Mouse (Mus musculus) MEL (cell line): Measurements from ENCODE around the gene Mast1. TPM values are rescaled to one million over a fixed set of nuclear protein-coding genes. Genes with fewer than 3 reads are reported as not detected.
A peak's percentile ranks its signal among the peaks of the same experiment; 100 is the strongest.

Experiments used
- DNase-seq: peaks from one replicate; pipeline ENCODE4 v3.0.0; 2011; ENCODE audit warnings: low read depth, low spot score
- H3K27ac ChIP-seq: 2 replicates; pipeline ENCODE4 v1.5.1; 2012; ENCODE audit warnings: low read depth, mild to moderate bottlenecking, control low read depth, low read length, moderate library complexity; ENCODE audit not compliant: control insufficient read depth
- H3K27me3 ChIP-seq, 2 experiments: fragments of 150-350 bp in 1 of 2; sonication (generic) in 1 of 2; 2 replicates each; pipeline ENCODE4 v1.6.1; 2012; ENCODE audit warnings: low read length in 2 of 2, mild to moderate bottlenecking in 2 of 2, improper control_type of control experiment in 1 of 2, moderate library complexity in 1 of 2; ENCODE audit not compliant: insufficient read depth in 2 of 2, control insufficient read depth in 1 of 2
- H3K36me3 ChIP-seq, 2 experiments: 2 replicates each; pipeline ENCODE4 v1.6.1; 2012 to 2014; ENCODE audit warnings: low read length in 2 of 2, improper control_type of control experiment in 1 of 2, inconsistent platforms in 1 of 2, mild to moderate bottlenecking in 1 of 2; ENCODE audit not compliant: insufficient read depth in 2 of 2, control insufficient read depth in 1 of 2
- H3K4me1 ChIP-seq, 2 experiments: fragments of 150-350 bp in 1 of 2; sonication (generic) in 1 of 2; 2 replicates each; pipeline ENCODE4 v1.6.1; 2012; ENCODE audit warnings: low read length in 2 of 2, improper control_type of control experiment in 1 of 2, mild to moderate bottlenecking in 1 of 2; ENCODE audit not compliant: insufficient read depth in 2 of 2, control insufficient read depth in 1 of 2
- H3K4me3 ChIP-seq, 2 experiments: fragments of 150-350 bp in 1 of 2; sonication (generic) in 1 of 2; 2 replicates each; pipeline ENCODE4 v1.5.1; 2012; ENCODE audit warnings: low read depth in 2 of 2, low read length in 2 of 2, mild to moderate bottlenecking in 2 of 2, moderate library complexity in 2 of 2, control low read depth in 1 of 2, improper control_type of control experiment in 1 of 2; ENCODE audit not compliant: control insufficient read depth in 1 of 2, insufficient read depth in 1 of 2
- H3K79me2 ChIP-seq: 2 replicates; pipeline ENCODE4 v1.6.1; 2012; ENCODE audit warnings: mild to moderate bottlenecking, low read length, moderate library complexity; ENCODE audit not compliant: control insufficient read depth, poor library complexity, insufficient read depth
- H3K9ac ChIP-seq: 2 replicates; pipeline ENCODE4 v1.6.1; 2012; ENCODE audit warnings: low read depth, mild to moderate bottlenecking, control low read depth, low read length, moderate library complexity; ENCODE audit not compliant: control insufficient read depth, poor library complexity, severe bottlenecking
- H3K9me3 ChIP-seq: fragments of 150-350 bp; sonication (generic); replicated peaks from 2 replicates; pipeline ENCODE4 v1.6.1; 2012; ENCODE audit warnings: mild to moderate bottlenecking, low read length, improper control_type of control experiment, moderate library complexity; ENCODE audit not compliant: insufficient read depth
- BHLHE40 ChIP-seq: IDR thresholded peaks from 2 replicates; pipeline ENCODE4 v1.6.1; 2012; ENCODE audit warnings: low read depth, mild to moderate bottlenecking, inconsistent platforms, low read length, improper control_type of control experiment, borderline replicate concordance
- CHD1 ChIP-seq: IDR thresholded peaks from 2 replicates; pipeline ENCODE4 v1.6.1; 2012; ENCODE audit warnings: low read depth, mild to moderate bottlenecking, inconsistent platforms, low read length, improper control_type of control experiment
- CHD2 ChIP-seq: IDR thresholded peaks from 2 replicates; pipeline ENCODE4 v1.6.1; 2011; ENCODE audit warnings: low read length, improper control_type of control experiment
- CTCF ChIP-seq, 3 experiments: IDR thresholded peaks in 2 of 3; conservative IDR thresholded peaks in 1 of 3; 2 replicates each; pipeline ENCODE4 v1.5.1; 2011 to 2012; ENCODE audit warnings: low read length in 3 of 3, low read depth in 2 of 3, mild to moderate bottlenecking in 2 of 3, improper control_type of control experiment in 1 of 3, inconsistent platforms in 1 of 3, mixed read lengths in 1 of 3, moderate library complexity in 1 of 3; ENCODE audit not compliant: control insufficient read depth in 1 of 3, insufficient read depth in 1 of 3, poor library complexity in 1 of 3, severe bottlenecking in 1 of 3
- E2F4 ChIP-seq: IDR thresholded peaks from 2 replicates; pipeline ENCODE4 v1.6.1; 2011; ENCODE audit warnings: low read depth, low read length, improper control_type of control experiment, borderline replicate concordance
- ELF1 ChIP-seq: IDR thresholded peaks from 2 replicates; pipeline ENCODE4 v1.6.1; 2014; ENCODE audit warnings: low read depth, mild to moderate bottlenecking, inconsistent platforms, low read length, improper control_type of control experiment, moderate library complexity
- EP300 ChIP-seq, 2 experiments: IDR thresholded peaks; 2 replicates each; pipeline ENCODE4 v1.6.1; 2011; ENCODE audit warnings: improper control_type of control experiment in 2 of 2, low read length in 2 of 2, low read depth in 1 of 2, mild to moderate bottlenecking in 1 of 2
- ETS1 ChIP-seq: IDR thresholded peaks from 2 replicates; pipeline ENCODE4 v1.6.1; 2012; ENCODE audit warnings: low read depth, mild to moderate bottlenecking, inconsistent platforms, low read length, improper control_type of control experiment, moderate library complexity
- HCFC1 ChIP-seq: IDR thresholded peaks from 2 replicates; pipeline ENCODE4 v1.6.1; 2012; ENCODE audit warnings: low read depth, mild to moderate bottlenecking, inconsistent platforms, low read length, improper control_type of control experiment, moderate library complexity
- KAT2A ChIP-seq: conservative IDR thresholded peaks from 2 replicates; pipeline ENCODE4 v1.6.1; 2012; ENCODE audit warnings: low read depth, low read length, improper control_type of control experiment, inconsistent platforms
- MAX ChIP-seq: IDR thresholded peaks from 2 replicates; pipeline ENCODE4 v1.6.1; 2011; ENCODE audit warnings: low read length, improper control_type of control experiment
- MXI1 ChIP-seq: IDR thresholded peaks from 2 replicates; pipeline ENCODE4 v1.6.1; 2011; ENCODE audit warnings: mild to moderate bottlenecking, low read depth, low read length, improper control_type of control experiment
- MYB ChIP-seq: IDR thresholded peaks from 2 replicates; pipeline ENCODE4 v1.6.1; 2011; ENCODE audit warnings: mild to moderate bottlenecking, low read depth, low read length, improper control_type of control experiment
- MYC ChIP-seq: IDR thresholded peaks from 2 replicates; pipeline ENCODE4 v1.6.1; 2011; ENCODE audit warnings: low read depth, mild to moderate bottlenecking, low read length, improper control_type of control experiment, moderate library complexity
- NRF1 ChIP-seq: IDR thresholded peaks from 2 replicates; pipeline ENCODE4 v1.6.1; 2014; ENCODE audit warnings: low read depth, mild to moderate bottlenecking, inconsistent platforms, low read length, improper control_type of control experiment, moderate library complexity; ENCODE audit not compliant: poor library complexity, insufficient read depth, severe bottlenecking
- POLR2A ChIP-seq, 2 experiments: IDR thresholded peaks; 2 replicates each; pipeline ENCODE4 v1.6.1; 2011 to 2012; ENCODE audit warnings: low read length in 2 of 2, mild to moderate bottlenecking in 2 of 2, control low read depth in 1 of 2, improper control_type of control experiment in 1 of 2, low read depth in 1 of 2, moderate library complexity in 1 of 2; ENCODE audit not compliant: control insufficient read depth in 1 of 2, insufficient read depth in 1 of 2, poor library complexity in 1 of 2
- POLR2AphosphoS2 ChIP-seq: IDR thresholded peaks from 2 replicates; pipeline ENCODE4 v1.6.1; 2011; ENCODE audit warnings: low read length, improper control_type of control experiment
- POLR2AphosphoS5 ChIP-seq: IDR thresholded peaks from 2 replicates; pipeline ENCODE4 v1.6.1; 2012; ENCODE audit warnings: low read depth, borderline replicate concordance, mild to moderate bottlenecking, inconsistent platforms, low read length, moderate library complexity, mixed read lengths
- SIN3A ChIP-seq: IDR thresholded peaks from 2 replicates; pipeline ENCODE4 v1.6.1; 2012; ENCODE audit warnings: low read length, improper control_type of control experiment, inconsistent platforms
- SMC3 ChIP-seq: IDR thresholded peaks from 2 replicates; pipeline ENCODE4 v1.6.1; 2011; ENCODE audit warnings: low read depth, low read length, improper control_type of control experiment
- TAL1 ChIP-seq: IDR thresholded peaks from 2 replicates; pipeline ENCODE4 v1.6.1; 2012; ENCODE audit warnings: mild to moderate bottlenecking, inconsistent platforms, low read length, moderate library complexity, mixed read lengths
- TCF12 ChIP-seq: IDR thresholded peaks from 2 replicates; pipeline ENCODE4 v1.6.1; 2014; ENCODE audit warnings: low read depth, mild to moderate bottlenecking, inconsistent platforms, low read length, improper control_type of control experiment, moderate library complexity
- USF1 ChIP-seq: IDR thresholded peaks from 2 replicates; pipeline ENCODE4 v1.6.1; 2014; ENCODE audit warnings: low read depth, mild to moderate bottlenecking, inconsistent platforms, low read length, improper control_type of control experiment, moderate library complexity
- USF2 ChIP-seq, 2 experiments: IDR thresholded peaks; 2 replicates each; pipeline ENCODE4 v1.6.1; 2011 to 2012; ENCODE audit warnings: improper control_type of control experiment in 2 of 2, low read length in 2 of 2, borderline replicate concordance in 1 of 2, inconsistent platforms in 1 of 2, low read depth in 1 of 2, mild to moderate bottlenecking in 1 of 2; ENCODE audit not compliant: insufficient read depth in 1 of 2
- ZC3H11A ChIP-seq: IDR thresholded peaks from 2 replicates; pipeline ENCODE4 v1.6.1; 2012; ENCODE audit warnings: low read depth, mild to moderate bottlenecking, inconsistent platforms, low read length, improper control_type of control experiment
- ZKSCAN1 ChIP-seq: IDR thresholded peaks from 2 replicates; pipeline ENCODE4 v1.6.1; 2012; ENCODE audit warnings: low read depth, mild to moderate bottlenecking, inconsistent platforms, low read length, improper control_type of control experiment, moderate library complexity
- ZNF384 ChIP-seq: IDR thresholded peaks from 2 replicates; pipeline ENCODE4 v1.6.1; 2012; ENCODE audit warnings: low read depth, mild to moderate bottlenecking, inconsistent platforms, low read length, improper control_type of control experiment
- polyA plus RNA-seq, 2 experiments: library from polyadenylated mRNA; stranded (reverse) in 1 of 2; unstranded in 1 of 2; fragments of >175 nt in 1 of 2; fragments of >200 nt in 1 of 2; gene quantifications; 2 replicates each; pipeline versions ENCODE4 v1.2.1 to v1.2.4; 2012; ENCODE audit warnings: low replicate concordance in 2 of 2, low read depth in 1 of 2; ENCODE audit not compliant: insufficient read length in 2 of 2, insufficient read depth in 1 of 2, missing spikeins in 1 of 2
- total RNA-seq: library from RNA; depleted of rRNA; stranded (reverse); fragments of 300-350 nt; gene quantifications from 2 replicates; pipeline ENCODE4 v1.2.3, GENCODE M21; 2012

Gene Mast1
- total and polyA plus RNA-seq, 3 experiments, result 0.77 to 4.5 TPM; not detected in 1

DNA sequence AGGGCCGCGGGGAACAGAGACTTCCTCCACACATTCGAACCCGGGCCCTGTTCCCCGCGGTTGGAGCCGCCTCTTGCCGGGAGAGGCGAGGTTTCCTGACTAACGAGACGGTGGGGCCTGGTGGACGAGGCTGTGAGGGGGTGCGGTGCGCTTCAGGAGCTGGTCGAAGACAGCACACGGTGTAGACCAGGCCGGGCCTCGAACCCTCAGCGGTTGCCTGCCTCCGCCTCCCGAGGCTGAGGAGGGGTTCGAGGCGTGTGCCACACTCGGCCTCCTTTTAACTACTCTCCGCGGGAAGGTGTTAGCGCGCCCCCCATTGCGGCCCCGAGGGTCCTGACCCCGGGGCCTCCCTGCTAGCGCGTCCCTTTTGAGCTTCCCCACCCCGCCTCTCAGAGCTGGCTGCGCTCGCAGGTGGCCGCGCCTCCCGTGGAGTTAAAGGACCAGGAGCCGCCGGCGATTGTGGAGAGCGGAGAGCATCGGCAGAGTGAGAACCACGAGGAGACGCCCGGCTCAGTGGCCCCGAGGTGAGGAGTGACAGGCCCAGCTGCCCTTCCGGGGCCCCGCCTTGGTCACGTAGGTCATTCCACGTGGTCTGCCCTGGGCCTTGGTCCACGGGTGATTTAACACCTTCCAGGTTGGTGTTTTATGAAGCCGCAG lies 64.7 kb downstream of the Mast1 start:
- peak; percentile 44 for DNase-seq
- H3K27me3 ChIP-seq, result no peaks in the 10 kb centered on the region
- peak overlapping the region; percentile 58 for H3K27ac ChIP-seq
- no peaks in the 10 kb centered on the region for H3K9me3 ChIP-seq
- H3K79me2 ChIP-seq, result peaks cover 3% of the 10 kb centered on the region; the same call in 1 of the 2 replicates
- H3K36me3 ChIP-seq, result peaks cover 4 to 19% of the 10 kb centered on the region in 2 experiments; a peak in 3 of 4 replicates
- TF ChIP-seq POLR2AphosphoS5, result no peak
- TF ChIP-seq MAX, result peak; percentile 22; the same call in 1 of the 2 replicates
- TF ChIP-seq CTCF (IDR thresholded peaks at IDR 0.05 in 2 of 3, conservative IDR thresholded peaks at IDR 0.05 in 1 of 3; ENCODE audit: control insufficient read depth in 1 of 3, insufficient read depth in 1 of 3, low read depth in 2 of 3, low read length in 3 of 3, poor library complexity in 1 of 3, severe bottlenecking in 1 of 3), result no peak
- no peak; the same call in 1 of the 2 replicates for TF ChIP-seq E2F4
- no peak for TF ChIP-seq CHD1
- no peak for TF ChIP-seq CHD2
- TF ChIP-seq TCF12, result no peak
- no peak for TF ChIP-seq ZKSCAN1
- peak; percentile 24; the same call in 1 of the 2 replicates for TF ChIP-seq SIN3A
- TF ChIP-seq MYB, result no peak
- no peak for TF ChIP-seq MYC
- no peak for TF ChIP-seq TAL1
- TF ChIP-seq NRF1, result no peak
- H3K4me3 ChIP-seq, result peak overlapping the region; percentile 20 to 40
- peak overlapping the region; percentile 76 for H3K9ac ChIP-seq
- H3K4me1 ChIP-seq, result peaks cover 7 to 25% of the 10 kb centered on the region in 2 experiments

DNA sequence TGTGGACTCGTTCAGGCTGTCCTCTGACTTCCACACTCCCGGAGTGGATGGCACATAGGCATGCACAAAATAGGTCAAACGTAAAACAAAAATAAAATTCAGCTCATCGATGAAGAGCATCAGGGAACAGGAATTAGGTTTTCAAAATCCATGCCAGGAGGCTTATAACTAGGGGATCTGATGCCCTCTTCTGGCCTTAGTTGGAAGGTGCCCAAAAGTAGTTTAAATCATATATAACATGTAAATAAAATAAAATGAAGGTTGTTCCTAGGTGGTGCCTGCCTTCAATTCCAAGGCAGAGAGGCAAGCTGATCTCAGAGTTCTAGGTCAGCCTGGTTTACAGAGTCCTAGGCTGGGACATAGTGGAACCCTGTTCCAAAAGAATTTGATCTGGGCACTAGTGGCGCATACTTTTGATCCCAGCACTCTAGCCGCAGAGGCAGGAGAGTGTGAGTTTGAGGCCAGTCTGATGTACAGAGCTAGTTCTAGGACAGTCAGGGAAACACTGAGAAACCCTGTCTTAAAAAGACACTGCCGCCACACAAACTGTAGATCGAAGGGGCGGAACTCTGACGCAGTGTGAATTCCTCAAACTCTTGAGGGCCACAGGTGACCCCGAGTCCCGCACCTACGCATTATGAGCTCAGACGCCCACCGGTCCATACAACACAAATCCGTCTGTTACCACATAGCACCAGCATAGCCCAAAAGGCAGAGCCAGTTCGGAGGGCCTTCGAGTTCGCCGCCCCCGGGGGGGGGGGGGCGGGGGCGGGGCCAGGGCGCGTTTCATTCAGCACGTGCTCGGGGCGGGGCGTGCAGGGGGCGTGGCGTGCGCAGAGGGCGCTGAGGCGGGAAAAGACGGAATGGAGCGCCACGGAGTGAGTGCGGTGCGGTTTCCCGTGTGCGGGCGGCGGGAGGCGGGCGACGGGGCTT lies 65.5 kb downstream of the Mast1 start, which contains the start of gene Syce2:
Gene Syce2 (plus strand): TSS at position 736 of the 933 bp plus-strand sequence.
- H3K79me2 ChIP-seq, result peaks cover 3% of the 10 kb centered on the region; the same call in 1 of the 2 replicates
- peaks cover 4 to 19% of the 10 kb centered on the region in 2 experiments; a peak in 3 of 4 replicates for H3K36me3 ChIP-seq
- no peaks in the 10 kb centered on the region for H3K9me3 ChIP-seq
- peak within 1 kb of the TSS; percentile 76 for H3K9ac ChIP-seq
- peaks cover 7 to 25% of the 10 kb centered on the region in 2 experiments for H3K4me1 ChIP-seq
- peak; percentile 87 for DNase-seq
- no peaks in the 10 kb centered on the region for H3K27me3 ChIP-seq
- H3K4me3 ChIP-seq, result peak within 1 kb of the TSS; percentile 37 to 40
- H3K27ac ChIP-seq, result peak within 1 kb of the TSS; percentile 58
- TF ChIP-seq USF1 (peak; percentile 82), POLR2AphosphoS5 (no peak), BHLHE40 (peak; percentile 96), HCFC1 (0 out of 2 replicates have a peak, but pooled peaks have one; percentile 43), ETS1 (peak; percentile 31; the same call in 1 of the 2 replicates), ZNF384 (peak; percentile 85), ELF1 (no peak), MXI1 (peak; percentile 46; the same call in 1 of the 2 replicates), KAT2A (no peak), SMC3 (peak; percentile 53), TCF12 (no peak), ZC3H11A (peak; percentile 42; the same call in 1 of the 2 replicates), EP300 (IDR thresholded peaks at IDR 0.05; ENCODE audit: low read depth in 1 of 2, low read length in 2 of 2) (no peak), POLR2AphosphoS2 (peak; percentile 48; the same call in 1 of the 2 replicates), POLR2A (IDR thresholded peaks at IDR 0.05; ENCODE audit: control insufficient read depth in 1 of 2, insufficient read depth in 1 of 2, low read depth in 1 of 2, low read length in 2 of 2, poor library complexity in 1 of 2) (peak; percentile 12 to 23; a peak in 2 of 4 replicates), USF2 (IDR thresholded peaks at IDR 0.05; ENCODE audit: borderline replicate concordance in 1 of 2, insufficient read depth in 1 of 2, low read depth in 1 of 2, low read length in 2 of 2) (0 out of 4 replicates have a peak, but pooled peaks of 1 of the 2 experiments have one; percentile 20), NRF1 (peak; percentile 46; the same call in 1 of the 2 replicates)
